Mouse (Mus musculus): Measurements from ENCODE around the gene Zdhhc15. TPM values are rescaled to one million over a fixed set of nuclear protein-coding genes. Genes with fewer than 3 reads are reported as not detected.

Zdhhc15 gene
- total RNA-seq (2023) = under 1 TPM; 0.37 to 0.43 TPM

DNA sequence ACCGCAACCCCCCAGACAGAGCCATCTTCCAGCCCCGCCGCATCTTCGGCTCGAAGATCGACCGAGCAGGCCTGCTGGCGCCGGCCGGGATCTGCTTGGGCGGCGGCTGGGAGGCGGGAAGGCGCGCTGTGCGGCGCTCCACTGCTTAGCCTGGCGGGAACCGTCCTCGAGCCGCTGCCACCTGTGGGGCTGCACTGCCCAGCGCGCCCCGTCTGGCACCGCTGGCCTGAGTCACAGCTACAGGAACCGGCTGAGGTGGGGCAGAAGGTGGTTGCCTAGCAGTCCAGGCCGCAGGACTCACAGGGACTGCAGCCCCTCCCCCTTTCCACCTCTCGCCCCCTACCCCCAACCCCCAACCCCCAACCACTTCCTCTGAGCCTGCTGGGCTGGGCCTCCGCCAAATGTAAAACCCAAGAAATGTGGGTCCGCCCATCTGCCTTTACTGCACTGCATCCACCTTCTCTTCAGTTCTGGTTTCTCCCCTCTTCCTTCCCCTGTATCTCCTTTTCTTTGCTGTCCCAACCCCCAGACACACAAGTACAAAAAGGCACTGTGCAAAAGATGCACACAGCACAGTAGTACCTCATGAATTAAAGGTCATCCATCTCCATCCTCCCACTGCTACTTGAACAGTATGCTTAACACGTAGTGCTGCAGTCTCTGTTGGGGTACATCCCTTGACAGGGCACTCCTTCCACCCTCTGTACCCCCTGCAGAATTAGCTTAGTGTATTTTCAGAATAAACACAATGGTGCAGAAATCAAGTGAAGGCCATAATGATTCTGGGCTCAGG lies at the start of gene Zdhhc15:
TSS of gene Zdhhc15 (minus strand) at position 308 of the 793 bp plus-strand sequence.

Other genes starting within 250 kb of the Zdhhc15 start
- gene Uprt, start 188.2 kb downstream of the Zdhhc15 start, total RNA-seq (2023) = 10 to 100 TPM; 12.1 to 20.4 TPM
- gene Magee2, start 186.2 kb upstream of the Zdhhc15 start, total RNA-seq (2023) = not detected